Mouse (Mus musculus) G1E (cell line): ENCODE results near the gene Ccser1. TPM values are rescaled to one million over a fixed set of nuclear protein-coding genes. Genes with fewer than 3 reads are reported as not detected.

Experiments used
- ATAC-seq: 2 replicates; pipeline ENCODE4 v1.8.0; 2016; ENCODE audit warnings: mild to moderate bottlenecking; ENCODE audit not compliant: insufficient number of reproducible peaks, poor library complexity, low FRiP score, severe bottlenecking; ENCODE audit errors: extremely low read depth
- DNase-seq: peaks from one replicate; pipeline ENCODE4 v3.0.0; 2012; ENCODE audit warnings: low spot score
- H3K27me3 ChIP-seq: 2 replicates; pipeline ENCODE4 v1.6.1; 2012; ENCODE audit warnings: mild to moderate bottlenecking, low read length, inconsistent platforms; ENCODE audit not compliant: insufficient read depth
- H3K36me3 ChIP-seq: replicated peaks from 2 replicates; pipeline ENCODE3; 2012; ENCODE audit warnings: mild to moderate bottlenecking, inconsistent platforms
- H3K4me1 ChIP-seq: 2 replicates; pipeline ENCODE4 v1.6.1; 2012; ENCODE audit warnings: low read depth, low read length, inconsistent platforms, mixed read lengths; ENCODE audit not compliant: insufficient read depth
- H3K4me3 ChIP-seq: 2 replicates; pipeline ENCODE4 v1.5.1; 2012; ENCODE audit warnings: low read depth, mild to moderate bottlenecking, inconsistent platforms, low read length, moderate library complexity, mixed read lengths
- H3K9me3 ChIP-seq: replicated peaks from 2 replicates; pipeline ENCODE4 v1.6.1; 2012; ENCODE audit warnings: inconsistent platforms
- CTCF ChIP-seq: IDR thresholded peaks from 2 replicates; pipeline ENCODE4 v1.5.1; 2012; ENCODE audit warnings: low read depth, low read length, inconsistent platforms, mixed read lengths
- GATA1 ChIP-seq: IDR thresholded peaks from 2 replicates; pipeline ENCODE4 v1.6.1; 2012; ENCODE audit warnings: borderline replicate concordance, low read length, inconsistent platforms, mixed read lengths
- GATA2 ChIP-seq: IDR thresholded peaks from 2 replicates; pipeline ENCODE4 v1.6.1; 2012; ENCODE audit warnings: low read depth, low read length, inconsistent platforms, borderline replicate concordance
- POLR2AphosphoS5 ChIP-seq: IDR thresholded peaks from 2 replicates; pipeline ENCODE4 v1.6.1; 2012; ENCODE audit warnings: low read depth, low read length, inconsistent platforms; ENCODE audit not compliant: insufficient replicate concordance
- TAL1 ChIP-seq: conservative IDR thresholded peaks from 2 replicates; pipeline ENCODE4 v1.6.1; 2012; ENCODE audit warnings: low read depth, low read length, inconsistent platforms, mixed read lengths
- polyA plus RNA-seq: library from polyadenylated mRNA; stranded (reverse); fragments of >175 nt; gene quantifications from 2 replicates; pipeline ENCODE4 v1.2.3, GENCODE M21; 2012
- total RNA-seq, 2 experiments: library from RNA; stranded (forward) in 1 of 2; stranded (reverse) in 1 of 2; fragments of 200-1000 nt in 1 of 2; fragments of >200 nt in 1 of 2; fragmentation: Nextera tagmentation in 1 of 2; gene quantifications; 2 replicates each; pipeline ENCODE4 v1.2.3; 2014 to 2017

The Ccser1 gene
- total and polyA plus RNA-seq, 3 experiments, result 0.11 TPM; not detected in 2

- ATAC-seq, result no peak
- no peak for DNase-seq
- H3K4me1 ChIP-seq, result no peaks in the 10 kb centered on the region
- no peaks in the 10 kb centered on the region for H3K9me3 ChIP-seq
- TF ChIP-seq TAL1 (no peak), CTCF (no peak)
- H3K36me3 ChIP-seq, result no peaks in the 10 kb centered on the region
- H3K27me3 ChIP-seq, result no peaks in the 10 kb centered on the region
- H3K4me3 ChIP-seq, result no peak overlapping the region
Measured at GRCm38 (mm10) chr6:61296188-61297037, 116.3 kb downstream of the Ccser1 start.

GRCm38 (mm10) chr6:61300441-61300840, 120.3 kb downstream of the Ccser1 start:
- ATAC-seq (no peak), DNase-seq (no peak)
- no peak for TF ChIP-seq POLR2AphosphoS5
- H3K9me3 ChIP-seq, result no peaks in the 10 kb centered on the region
- H3K4me1 ChIP-seq, result no peaks in the 10 kb centered on the region
- H3K4me3 ChIP-seq, result no peak overlapping the region
- H3K27me3 ChIP-seq, result no peaks in the 10 kb centered on the region
- H3K36me3 ChIP-seq, result no peaks in the 10 kb centered on the region

GRCm38 (mm10) chr6:61300975-61301374, 120.9 kb downstream of the Ccser1 start:
- Histone ChIP-seq H3K27me3 (no peaks in the 10 kb centered on the region), H3K36me3 (no peaks in the 10 kb centered on the region), H3K9me3 (no peaks in the 10 kb centered on the region), H3K4me3 (no peak overlapping the region), H3K4me1 (no peaks in the 10 kb centered on the region)
- DNase-seq (no peak), ATAC-seq (no peak)
- TF ChIP-seq CTCF, result no peak
- no peak for TF ChIP-seq GATA2
- TF ChIP-seq GATA1, result no peak
- TF ChIP-seq TAL1, result no peak
- TF ChIP-seq POLR2AphosphoS5, result no peak

GRCm38 (mm10) chr6:61301631-61302030, 121.5 kb downstream of the Ccser1 start:
- DNase-seq, result no peak
- TF ChIP-seq POLR2AphosphoS5, result no peak
- TF ChIP-seq TAL1, result no peak
- no peak for TF ChIP-seq GATA1
- TF ChIP-seq CTCF, result no peak
- TF ChIP-seq GATA2, result no peak
- no peaks in the 10 kb centered on the region for H3K9me3 ChIP-seq
- H3K4me3 ChIP-seq, result no peak overlapping the region
- no peaks in the 10 kb centered on the region for H3K4me1 ChIP-seq
- H3K27me3 ChIP-seq, result no peaks in the 10 kb centered on the region
- no peaks in the 10 kb centered on the region for H3K36me3 ChIP-seq
- no peak for ATAC-seq

- TF ChIP-seq GATA1 (no peak), TAL1 (no peak), GATA2 (no peak), POLR2AphosphoS5 (no peak), CTCF (no peak)
- H3K4me3 ChIP-seq, result no peak overlapping the region
- ATAC-seq (no peak), DNase-seq (no peak)
- H3K4me1 ChIP-seq, result no peaks in the 10 kb centered on the region
- no peaks in the 10 kb centered on the region for H3K36me3 ChIP-seq
- no peaks in the 10 kb centered on the region for H3K27me3 ChIP-seq
- no peaks in the 10 kb centered on the region for H3K9me3 ChIP-seq
Measured at GRCm38 (mm10) chr6:61311324-61312091, 131.4 kb downstream of the Ccser1 start.

GRCm38 (mm10) chr6:61315884-61316601, 135.9 kb downstream of the Ccser1 start:
- ATAC-seq (no peak), DNase-seq (no peak)
- Histone ChIP-seq H3K27me3 (no peaks in the 10 kb centered on the region), H3K36me3 (no peaks in the 10 kb centered on the region), H3K9me3 (no peaks in the 10 kb centered on the region), H3K4me3 (no peak overlapping the region), H3K4me1 (no peaks in the 10 kb centered on the region)
- no peak for TF ChIP-seq TAL1
- no peak for TF ChIP-seq GATA1
- TF ChIP-seq GATA2, result no peak
- TF ChIP-seq CTCF, result no peak
- no peak for TF ChIP-seq POLR2AphosphoS5
